Mouse (Mus musculus) intestine, postnatal 0 days (tissue): ENCODE results near the gene Ccr2. TPM values are rescaled to one million over a fixed set of nuclear protein-coding genes. Genes with fewer than 3 reads are reported as not detected.
"Not testable (repeated sequence)": the region's sequence is repeated elsewhere in the genome, so short reads cannot be mapped to it uniquely, and the experiment has no call there.

Experiments used
- ATAC-seq: fragments of 200-750 bp; cut with Nextera tagmentation; 2 replicates; pipeline ENCODE4 v1.8.0; 2017; ENCODE audit warnings: mild to moderate bottlenecking, moderate TSS enrichment, moderate library complexity
- H3K27ac ChIP-seq: fragments of 300-500 bp; sonication (generic); 2 replicates; pipeline ENCODE4 v1.5.1; 2014; ENCODE audit warnings: mild to moderate bottlenecking, low read depth, low read length, moderate library complexity
- H3K27me3 ChIP-seq: fragments of 300-500 bp; sonication (generic); replicated peaks from 2 replicates; pipeline ENCODE4 v1.6.1; 2014; ENCODE audit warnings: low read length, mixed read lengths; ENCODE audit not compliant: control insufficient read depth, insufficient read depth
- H3K36me3 ChIP-seq: fragments of 300-500 bp; sonication (generic); 2 replicates; pipeline ENCODE4 v1.6.1; 2014; ENCODE audit warnings: mild to moderate bottlenecking, moderate library complexity; ENCODE audit not compliant: control insufficient read depth, insufficient read depth
- H3K4me1 ChIP-seq: fragments of 300-500 bp; sonication (generic); replicated peaks from 2 replicates; pipeline ENCODE4 v1.6.1; 2014; ENCODE audit warnings: antibody characterized with exemption, low read length, mixed read lengths; ENCODE audit not compliant: control insufficient read depth, insufficient read depth
- H3K4me2 ChIP-seq: fragments of 300-500 bp; sonication (generic); replicated peaks from 2 replicates; pipeline ENCODE4 v1.6.1; 2014; ENCODE audit warnings: low read depth, mild to moderate bottlenecking, moderate library complexity
- H3K4me3 ChIP-seq: fragments of 300-500 bp; sonication (generic); 2 replicates; pipeline ENCODE4 v1.5.1; 2014; ENCODE audit warnings: low read depth, low read length
- H3K9ac ChIP-seq: fragments of 300-500 bp; sonication (generic); 2 replicates; pipeline ENCODE4 v1.6.1; 2014; ENCODE audit warnings: mild to moderate bottlenecking, low read depth, low read length
- H3K9me3 ChIP-seq: fragments of 300-500 bp; sonication (generic); 2 replicates; pipeline ENCODE4 v1.6.1; 2016; ENCODE audit warnings: mixed run types; ENCODE audit not compliant: control insufficient read depth
- CTCF ChIP-seq: sonication (generic); IDR thresholded peaks from 2 replicates; pipeline ENCODE4 v1.5.1; 2016; ENCODE audit warnings: low read depth, mild to moderate bottlenecking, control low read depth, antibody characterized with exemption, moderate library complexity
- WGBS: fragments of 180-500 bp; shearing (Covaris S2); extraction: QIAGEN DNeasy Blood & Tissue Kit; methylation state at CpG from one replicate; pipeline ENCODE4 v1.1.7; 2014; 5-methylcytosine and 5-hydroxymethylcytosine counted together
- polyA plus RNA-seq: library from polyadenylated mRNA; unstranded; fragments of >200 nt; fragmentation: Nextera tagmentation; extraction: Ambion mirVana; gene quantifications from 2 replicates; pipeline ENCODE4 v1.2.1, GENCODE M21; 2015

The Ccr2 gene
- polyA plus RNA-seq, 1 experiment from 2014 or later = 1.2 TPM

- Histone ChIP-seq H3K36me3 (no peaks in the 10 kb centered on the region), H3K27ac (no peak overlapping the region), H3K4me3 (no peak overlapping the region), H3K4me1 (no peaks in the 10 kb centered on the region), H3K9me3 (no peaks in the 10 kb centered on the region), H3K9ac (no peak overlapping the region), H3K4me2 (no peak overlapping the region), H3K27me3 (no peaks in the 10 kb centered on the region)
- ATAC-seq = no peak
- no peak for TF ChIP-seq CTCF
- 42% methylated on average over 2 of the region's 2 CpGs for WGBS
These were observed 33.4 kb upstream of the Ccr2 start for GRCm38 (mm10) chr9:124068098-124069058.

GRCm38 (mm10) chr9:124071506-124071905 lies 30.2 kb upstream of the Ccr2 start:
- H3K4me1 ChIP-seq = no peaks in the 10 kb centered on the region
- no peak overlapping the region for H3K4me2 ChIP-seq
- ATAC-seq = no peak
- no peak overlapping the region for H3K27ac ChIP-seq
- H3K9ac ChIP-seq = no peak overlapping the region
- no peaks in the 10 kb centered on the region for H3K36me3 ChIP-seq
- H3K27me3 ChIP-seq = no peaks in the 10 kb centered on the region
- TF ChIP-seq CTCF = no peak
- 77% methylated on average over 1 of the region's 1 CpGs for WGBS
- no peak overlapping the region for H3K4me3 ChIP-seq
- no peaks in the 10 kb centered on the region for H3K9me3 ChIP-seq

- H3K4me1 ChIP-seq = no peaks in the 10 kb centered on the region
- TF ChIP-seq CTCF = no peak
- H3K27me3 ChIP-seq = no peaks in the 10 kb centered on the region
- no peaks in the 10 kb centered on the region for H3K36me3 ChIP-seq
- H3K9me3 ChIP-seq = no peaks in the 10 kb centered on the region
- H3K27ac ChIP-seq = no peak overlapping the region
- 53% methylated on average over 4 of the region's 4 CpGs for WGBS
- no peak for ATAC-seq
- H3K4me2 ChIP-seq = no peak overlapping the region
- no peak overlapping the region for H3K4me3 ChIP-seq
- no peak overlapping the region for H3K9ac ChIP-seq
These were observed 21.9 kb upstream of the Ccr2 start for GRCm38 (mm10) chr9:124079803-124080202.

- not testable (repeated sequence) for H3K4me1 ChIP-seq, H3K4me3 ChIP-seq, H3K4me2 ChIP-seq, H3K27ac ChIP-seq, ATAC-seq, H3K36me3 ChIP-seq, H3K9ac ChIP-seq, H3K27me3 ChIP-seq, H3K9me3 ChIP-seq
- WGBS = 92% methylated on average over 12 of the region's 13 CpGs
These were observed 21.3 kb upstream of the Ccr2 start for GRCm38 (mm10) chr9:124080471-124080870.

- TF ChIP-seq CTCF = no peak
- no peak overlapping the region for H3K4me3 ChIP-seq
- no peak overlapping the region for H3K9ac ChIP-seq
- no peaks in the 10 kb centered on the region for H3K9me3 ChIP-seq
- no peak for ATAC-seq
- H3K4me2 ChIP-seq = no peak overlapping the region
- no peak overlapping the region for H3K27ac ChIP-seq
- no peaks in the 10 kb centered on the region for H3K4me1 ChIP-seq
- H3K27me3 ChIP-seq = no peaks in the 10 kb centered on the region
- H3K36me3 ChIP-seq = no peaks in the 10 kb centered on the region
- 74% methylated on average over 1 of the region's 1 CpGs for WGBS
These were observed 11.3 kb upstream of the Ccr2 start for GRCm38 (mm10) chr9:124090441-124090840.

GRCm38 (mm10) chr9:124099127-124099526 lies 2.6 kb upstream of the Ccr2 start:
- Histone ChIP-seq H3K9ac (no peak overlapping the region), H3K9me3 (no peaks in the 10 kb centered on the region), H3K27ac (no peak overlapping the region), H3K4me3 (no peak overlapping the region), H3K4me1 (no peaks in the 10 kb centered on the region), H3K27me3 (peaks cover 6% of the 10 kb centered on the region), H3K4me2 (no peak overlapping the region), H3K36me3 (no peaks in the 10 kb centered on the region)
- WGBS = 92% methylated on average over 1 of the region's 1 CpGs
- no peak for TF ChIP-seq CTCF
- no peak for ATAC-seq
